Mouse (Mus musculus): ENCODE results near the gene Nxn. TPM values are rescaled to one million over a fixed set of nuclear protein-coding genes. Genes with fewer than 3 reads are reported as not detected.

Nxn gene
- total and polyA plus RNA-seq, 2 experiments from 2014 or later: 12.7 to 22.1 TPM

- H3K4me2 ChIP-seq (ENCODE audit: low read depth): no peak overlapping the region
- H3K27me3 ChIP-seq (ENCODE audit: insufficient read depth, low read length): no peaks in the 10 kb centered on the region
- no peak for DNase-seq
- TF ChIP-seq CTCF (IDR thresholded peaks at IDR 0.05; ENCODE audit: low read depth): no peak
- no peak for ATAC-seq
- H3K9ac ChIP-seq: no peak overlapping the region
- H3K27ac ChIP-seq (ENCODE audit: low read depth, low read length): no peak overlapping the region
- H3K4me1 ChIP-seq (ENCODE audit: insufficient read depth): no peaks in the 10 kb centered on the region
- peaks cover 30% of the 10 kb centered on the region for H3K36me3 ChIP-seq (ENCODE audit: insufficient read depth)
- H3K4me3 ChIP-seq (ENCODE audit: low read depth, low read length): no peak overlapping the region
- no peaks in the 10 kb centered on the region for H3K9me3 ChIP-seq (ENCODE audit: low read length)
- WGBS: 50% methylated on average over 3 of the region's 3 CpGs
Observed at GRCm38 (mm10) chr11:76252036-76252435, 146.9 kb downstream of the Nxn start.

DNA sequence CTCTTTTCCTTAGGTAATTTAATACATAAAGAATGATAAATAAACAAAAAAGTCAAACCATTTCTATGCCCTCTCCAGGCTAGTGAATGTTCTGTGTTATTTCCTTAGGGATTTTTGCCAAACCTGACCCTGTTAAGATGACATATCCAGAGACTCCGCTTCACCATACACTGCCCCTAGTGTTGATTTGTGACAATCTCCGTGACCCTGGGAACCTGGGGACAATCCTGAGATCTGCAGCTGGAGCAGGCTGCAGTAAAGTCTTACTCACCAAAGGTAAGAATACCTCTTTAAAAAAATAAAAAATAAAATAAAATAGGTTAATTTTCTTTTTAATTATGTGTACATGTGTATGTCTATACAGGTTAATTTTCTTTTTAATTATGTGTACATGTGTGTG lies 151.7 kb downstream of the Nxn start:
- Histone ChIP-seq H3K36me3 (ENCODE audit: insufficient read depth) (peaks cover 30% of the 10 kb centered on the region), H3K27ac (ENCODE audit: low read depth, low read length) (no peak overlapping the region), H3K9me3 (ENCODE audit: low read length) (no peaks in the 10 kb centered on the region), H3K4me2 (ENCODE audit: low read depth) (no peak overlapping the region), H3K4me1 (ENCODE audit: insufficient read depth) (peaks cover 6% of the 10 kb centered on the region; the same call in 1 of the 2 replicates), H3K9ac (no peak overlapping the region), H3K27me3 (ENCODE audit: insufficient read depth, low read length) (no peaks in the 10 kb centered on the region), H3K4me3 (ENCODE audit: low read depth, low read length) (no peak overlapping the region)
- 0 out of 2 replicates have a peak, but pooled peaks have one; percentile 21 for TF ChIP-seq CTCF (IDR thresholded peaks at IDR 0.05; ENCODE audit: low read depth)
- ATAC-seq (no peak), DNase-seq (no peak)
- WGBS: 50% methylated on average over 2 of the region's 2 CpGs

DNA sequence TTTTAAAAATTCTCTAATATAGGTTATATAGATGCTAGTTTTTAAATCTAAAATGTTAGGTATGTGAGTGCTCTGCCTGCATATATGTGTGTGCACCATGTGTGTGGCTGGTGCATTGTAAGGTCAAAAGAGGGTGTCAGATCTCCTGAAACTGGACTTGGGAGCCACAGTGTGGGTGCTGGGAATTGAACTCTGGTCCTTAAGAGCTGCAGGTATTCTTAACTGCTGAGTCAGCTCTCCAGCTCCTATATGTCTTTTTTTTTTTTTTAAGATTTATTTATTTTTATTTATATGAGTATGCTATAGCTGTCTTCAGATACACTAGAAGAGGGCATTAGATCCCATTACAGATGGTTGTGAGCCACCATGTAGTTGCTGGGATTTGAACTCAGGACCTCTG lies 152.5 kb downstream of the Nxn start:
- no peak overlapping the region for H3K27ac ChIP-seq (ENCODE audit: low read depth, low read length)
- H3K4me3 ChIP-seq (ENCODE audit: low read depth, low read length): no peak overlapping the region
- H3K9ac ChIP-seq: no peak overlapping the region
- no peak for DNase-seq
- H3K4me2 ChIP-seq (ENCODE audit: low read depth): no peak overlapping the region
- no peaks in the 10 kb centered on the region for H3K27me3 ChIP-seq (ENCODE audit: insufficient read depth, low read length)
- TF ChIP-seq CTCF (IDR thresholded peaks at IDR 0.05; ENCODE audit: low read depth): no peak
- no peak for ATAC-seq
- peaks cover 30% of the 10 kb centered on the region for H3K36me3 ChIP-seq (ENCODE audit: insufficient read depth)
- no peaks in the 10 kb centered on the region for H3K9me3 ChIP-seq (ENCODE audit: low read length)
- H3K4me1 ChIP-seq (ENCODE audit: insufficient read depth): peaks cover 6% of the 10 kb centered on the region; the same call in 1 of the 2 replicates

GRCm38 (mm10) chr11:76243811-76244546 lies 155.0 kb downstream of the Nxn start:
- Histone ChIP-seq H3K4me3 (ENCODE audit: low read depth, low read length) (peak overlapping the region; percentile 83), H3K27me3 (ENCODE audit: insufficient read depth, low read length) (no peaks in the 10 kb centered on the region), H3K4me2 (ENCODE audit: low read depth) (peak overlapping the region; percentile 76), H3K27ac (ENCODE audit: low read depth, low read length) (peak overlapping the region; percentile 82), H3K4me1 (ENCODE audit: insufficient read depth) (peaks cover 6% of the 10 kb centered on the region; the same call in 1 of the 2 replicates), H3K9ac (peak overlapping the region; percentile 74), H3K9me3 (ENCODE audit: low read length) (no peaks in the 10 kb centered on the region), H3K36me3 (ENCODE audit: insufficient read depth) (peaks cover 16% of the 10 kb centered on the region)
- TF ChIP-seq CTCF (IDR thresholded peaks at IDR 0.05; ENCODE audit: low read depth): no peak
- ATAC-seq: peak; percentile 42
- WGBS: 4% methylated on average over 34 of the region's 34 CpGs
- peak; percentile 50 for DNase-seq

DNA sequence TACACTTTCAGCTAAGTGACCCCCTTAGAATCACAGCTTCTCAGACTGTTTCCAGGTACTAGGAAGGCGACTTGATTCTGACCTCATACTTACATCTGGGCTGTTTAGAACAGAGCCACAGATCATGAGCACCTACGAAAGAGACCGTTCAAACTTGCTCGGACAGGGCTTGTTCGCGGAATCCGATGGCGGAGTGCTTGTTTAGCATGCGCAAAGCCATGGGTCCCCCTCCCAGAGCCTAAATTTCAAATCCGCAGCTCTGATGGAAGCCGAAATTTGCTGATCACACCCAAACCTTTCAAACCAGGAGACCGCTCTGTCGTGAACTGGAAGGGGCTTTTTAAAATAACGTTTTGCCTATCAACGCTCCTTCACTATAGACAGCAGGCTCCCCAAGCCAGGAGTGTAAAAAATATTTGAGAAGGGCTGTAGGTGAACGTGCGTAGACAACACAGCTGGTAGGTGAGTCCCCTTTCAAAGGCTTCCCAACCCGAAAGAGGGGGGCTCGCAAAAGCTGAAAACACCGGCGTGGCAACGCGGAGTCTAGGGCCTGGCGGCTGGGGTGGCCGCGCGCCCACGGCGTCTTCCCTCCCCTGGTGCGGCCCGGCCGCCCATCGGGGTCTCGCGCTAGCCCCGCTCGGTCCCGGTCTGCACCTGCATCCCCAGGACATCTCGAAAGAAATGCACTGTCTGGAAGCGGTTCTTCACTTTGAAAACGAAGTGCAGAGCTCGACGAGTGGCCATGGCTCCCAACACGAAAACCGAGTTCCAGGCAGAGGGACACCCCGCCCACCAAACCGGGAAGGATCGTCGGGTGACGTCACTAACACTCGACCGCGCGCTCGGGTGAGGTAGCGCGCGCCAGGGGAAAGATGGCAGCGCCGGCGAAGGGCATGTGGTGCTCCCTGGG lies 155.8 kb downstream of the Nxn start, which contains the start of the genes Mrm3 and Glod4:
Gene Mrm3 (plus strand): TSS at position 815 of the 910 bp plus-strand sequence.
Gene Glod4 (minus strand): TSS at position 825 of the 910 bp plus-strand sequence.
- H3K27ac ChIP-seq (ENCODE audit: low read depth, low read length): peak within 1 kb of the TSS; percentile 82
- H3K4me3 ChIP-seq (ENCODE audit: low read depth, low read length): peak within 1 kb of the TSS; percentile 83
- ATAC-seq (peak; percentile 96), DNase-seq (peak; percentile 97)
- no peak for TF ChIP-seq CTCF (IDR thresholded peaks at IDR 0.05; ENCODE audit: low read depth)
- peaks cover 9% of the 10 kb centered on the region for H3K36me3 ChIP-seq (ENCODE audit: insufficient read depth)
- whole genome bisulfite sequencing: 1% methylated on average over 61 of the region's 61 CpGs
- H3K4me1 ChIP-seq (ENCODE audit: insufficient read depth): peaks cover 6% of the 10 kb centered on the region; the same call in 1 of the 2 replicates
- no peaks in the 10 kb centered on the region for H3K9me3 ChIP-seq (ENCODE audit: low read length)
- peak within 1 kb of the TSS; percentile 76 for H3K4me2 ChIP-seq (ENCODE audit: low read depth)
- H3K27me3 ChIP-seq (ENCODE audit: insufficient read depth, low read length): no peaks in the 10 kb centered on the region
- H3K9ac ChIP-seq: peak within 1 kb of the TSS; percentile 74

GRCm38 (mm10) chr11:76239750-76240149 lies 159.2 kb downstream of the Nxn start:
- no peak for DNase-seq
- 97% methylated on average over 2 of the region's 2 CpGs for WGBS
- no peak for ATAC-seq
- H3K4me2 ChIP-seq (ENCODE audit: low read depth): no peak overlapping the region
- H3K27ac ChIP-seq (ENCODE audit: low read depth, low read length): no peak overlapping the region
- no peak for TF ChIP-seq CTCF (IDR thresholded peaks at IDR 0.05; ENCODE audit: low read depth)
- no peaks in the 10 kb centered on the region for H3K9me3 ChIP-seq (ENCODE audit: low read length)
- H3K27me3 ChIP-seq (ENCODE audit: insufficient read depth, low read length): no peaks in the 10 kb centered on the region
- H3K4me1 ChIP-seq (ENCODE audit: insufficient read depth): peaks cover 6% of the 10 kb centered on the region; the same call in 1 of the 2 replicates
- peaks cover 23% of the 10 kb centered on the region for H3K36me3 ChIP-seq (ENCODE audit: insufficient read depth)
- no peak overlapping the region for H3K4me3 ChIP-seq (ENCODE audit: low read depth, low read length)
- no peak overlapping the region for H3K9ac ChIP-seq

Measured in forebrain, postnatal 0 days (tissue).